Mouse (Mus musculus) layer of hippocampus, adult 8-10 months (tissue): ENCODE measurements around the gene Evi5l. TPM values are rescaled to one million over a fixed set of nuclear protein-coding genes. Genes with fewer than 3 reads are reported as not detected.

Source experiments
- DNase-seq, 2 experiments: peaks; one replicate each; pipeline ENCODE4 v3.0.0; 2022; ENCODE audit warnings: low spot score in 2 of 2
- total RNA-seq, 4 experiments: library from RNA; stranded (reverse); gene quantifications; 2 replicates each; pipeline ENCODE4 v1.2.4; 2022

The Evi5l gene
- total RNA-seq, 4 experiments from 2014 or later: 90.2 to 127 (median 105) TPM

GRCm38 (mm10) chr8:4205246-4206123 lies 39.1 kb downstream of the Evi5l start:
- DNase-seq: no peak

GRCm38 (mm10) chr8:4206182-4207015 lies 40.0 kb downstream of the Evi5l start:
- DNase-seq: peak in 1 of 2 experiments; percentile 38

DNA sequence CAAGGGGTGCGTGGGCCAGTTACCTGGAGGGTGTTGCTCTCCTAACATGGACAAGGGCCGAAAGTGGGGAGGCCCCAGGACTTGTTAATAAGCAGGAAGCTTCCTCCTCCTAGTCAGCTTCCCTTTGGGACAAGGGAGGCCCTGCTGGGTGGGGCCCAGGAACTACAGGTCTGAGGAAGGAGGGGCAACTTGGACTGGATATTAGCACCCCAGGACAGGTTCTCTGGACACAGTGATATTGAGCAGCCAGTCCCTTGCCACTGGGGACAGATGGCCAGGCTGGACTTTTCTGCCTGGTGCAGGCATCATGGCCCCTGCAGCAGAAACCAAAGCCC lies 40.6 kb downstream of the Evi5l start:
- no peak for DNase-seq

GRCm38 (mm10) chr8:4211097-4211496 lies 44.7 kb downstream of the Evi5l start:
- no peak for DNase-seq

DNA sequence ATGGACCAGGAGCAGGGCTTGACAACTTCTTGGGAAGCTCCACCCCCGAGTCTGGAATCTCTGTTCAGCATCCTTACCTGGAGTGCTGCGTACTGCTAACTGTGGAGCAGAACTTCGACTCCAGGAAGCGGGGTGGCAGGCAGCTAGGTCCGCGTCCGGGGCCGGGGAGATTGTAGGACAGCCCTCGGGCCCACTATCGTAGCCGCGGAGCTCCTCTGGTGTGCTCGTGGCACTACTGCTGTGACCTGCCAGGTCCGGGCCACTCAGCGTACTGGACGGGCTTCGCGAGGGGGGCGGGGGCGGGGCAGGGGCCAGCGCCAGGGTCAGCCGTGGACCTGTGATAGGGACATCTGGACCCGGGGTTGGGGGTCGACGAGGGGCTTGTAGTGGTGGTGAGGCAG lies 46.4 kb downstream of the Evi5l start:
- DNase-seq: no peak

- no peak for DNase-seq
Measured at GRCm38 (mm10) chr8:4213210-4214005, 47.0 kb downstream of the Evi5l start.

GRCm38 (mm10) chr8:4214006-4214980 lies 47.9 kb downstream of the Evi5l start:
- DNase-seq: no peak

DNA sequence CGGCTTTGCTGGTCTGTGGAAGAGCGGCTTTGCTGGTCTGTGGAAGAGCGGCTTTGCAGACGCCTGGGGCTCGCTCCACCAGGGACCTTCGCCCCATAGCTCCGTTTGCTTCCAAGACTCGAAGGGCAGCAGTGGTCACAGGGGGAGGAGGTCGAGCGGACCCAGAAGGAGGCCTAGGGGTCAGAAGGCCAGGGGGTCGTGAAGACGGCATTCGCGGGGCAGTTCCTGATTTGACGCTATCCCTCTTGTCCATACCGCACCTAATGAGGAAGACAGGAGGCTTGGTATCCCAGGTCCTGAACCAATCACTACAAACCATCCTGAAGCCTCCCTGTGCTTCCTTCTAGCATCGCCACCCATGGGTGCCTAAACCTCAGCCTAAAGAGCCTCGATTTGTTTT lies 49.9 kb downstream of the Evi5l start:
- DNase-seq: no peak

DNA sequence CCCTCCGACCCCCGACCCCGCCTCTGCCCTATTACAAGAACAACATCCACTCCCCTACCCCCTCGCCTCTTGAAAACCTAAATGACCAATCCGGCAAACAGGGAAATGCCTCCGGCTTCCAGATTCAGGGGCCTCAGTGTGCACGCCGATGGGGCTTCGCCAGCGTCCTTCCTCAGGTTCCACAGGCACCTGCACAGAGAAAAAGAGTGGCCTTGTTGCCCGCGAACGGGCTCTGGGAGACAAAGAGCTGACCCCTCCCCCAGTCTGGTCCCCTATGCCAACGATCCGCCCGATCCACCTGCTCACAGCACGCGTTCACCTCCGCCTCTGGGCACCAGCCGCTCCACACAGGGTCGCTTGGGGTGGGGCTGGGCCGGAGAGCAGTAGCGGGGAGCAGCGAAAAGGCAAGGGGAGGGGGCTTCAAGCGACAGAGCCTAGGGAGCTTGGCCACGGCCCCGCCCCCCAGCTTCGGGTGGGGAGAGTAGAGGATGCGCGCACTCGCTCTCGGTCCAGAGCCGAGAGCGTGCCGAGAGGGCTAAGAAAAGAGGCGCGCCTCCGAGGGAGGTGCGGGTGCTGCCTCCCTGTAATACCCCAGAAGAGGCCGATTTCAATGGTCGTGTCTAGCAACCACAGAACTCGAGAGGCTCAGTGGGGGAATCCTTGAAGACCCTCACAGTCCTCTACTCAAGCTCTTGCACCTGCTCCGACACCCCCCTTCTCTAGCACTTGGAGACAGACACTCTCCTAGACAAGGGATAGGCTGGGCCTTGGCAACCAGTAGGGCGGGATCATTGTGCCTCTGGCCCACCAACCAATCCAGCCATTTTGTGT lies 50.6 kb downstream of the Evi5l start, which contains the start of gene Prr36:
Gene Prr36, minus strand, starts transcription at position 669 of the 831 bp plus-strand sequence.
- DNase-seq: peak; percentile 54 to 57

- DNase-seq: no peak
Measured at GRCm38 (mm10) chr8:4219617-4220016, 53.2 kb downstream of the Evi5l start.

GRCm38 (mm10) chr8:4222059-4222458 lies 55.7 kb downstream of the Evi5l start:
- no peak for DNase-seq

DNA sequence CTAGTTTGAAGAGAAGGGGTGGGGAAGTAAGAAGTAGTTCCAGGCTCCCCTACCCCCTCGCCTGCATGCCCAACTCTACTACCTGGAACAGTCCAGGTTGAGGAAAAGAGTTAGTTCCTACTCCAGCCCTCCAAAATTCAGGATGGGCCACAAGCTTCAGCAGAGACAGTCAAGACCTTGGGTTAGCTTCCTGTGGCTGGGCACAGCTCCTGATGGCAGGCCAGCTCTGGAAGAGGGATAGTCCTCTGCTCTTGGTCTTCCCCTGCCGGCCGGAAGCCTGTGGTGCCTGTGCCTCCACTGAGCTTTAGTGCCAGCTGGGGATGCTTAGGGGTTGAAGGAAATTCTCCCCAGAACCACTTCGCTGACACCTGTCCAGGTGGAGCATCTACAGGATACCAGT lies 60.0 kb downstream of the Evi5l start:
- DNase-seq: no peak

- no peak for DNase-seq
Measured at GRCm38 (mm10) chr8:4226739-4227347, 60.5 kb downstream of the Evi5l start, which contains the start of gene Lrrc8e. Gene Lrrc8e, plus strand, starts transcription at chr8:4226827.

DNA sequence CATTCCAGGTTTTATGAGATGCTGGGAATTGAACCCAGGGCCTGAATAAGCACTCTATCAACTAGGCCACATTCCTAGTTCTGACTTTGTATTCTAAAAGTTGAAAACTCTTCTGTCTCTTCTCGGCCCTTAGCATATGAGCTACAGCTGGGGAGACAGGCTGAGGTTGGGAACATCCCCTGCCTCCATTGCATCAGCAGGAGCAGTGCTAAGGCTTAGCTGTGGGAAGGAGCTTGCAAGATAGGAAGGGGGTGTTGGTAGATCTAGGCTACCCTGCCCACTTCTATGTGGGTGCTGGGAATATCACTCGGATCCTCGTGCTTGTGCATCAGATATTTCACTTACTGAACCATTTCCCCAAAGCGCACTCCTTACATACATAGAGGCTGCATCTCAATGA lies 61.6 kb downstream of the Evi5l start:
- DNase-seq: no peak

DNA sequence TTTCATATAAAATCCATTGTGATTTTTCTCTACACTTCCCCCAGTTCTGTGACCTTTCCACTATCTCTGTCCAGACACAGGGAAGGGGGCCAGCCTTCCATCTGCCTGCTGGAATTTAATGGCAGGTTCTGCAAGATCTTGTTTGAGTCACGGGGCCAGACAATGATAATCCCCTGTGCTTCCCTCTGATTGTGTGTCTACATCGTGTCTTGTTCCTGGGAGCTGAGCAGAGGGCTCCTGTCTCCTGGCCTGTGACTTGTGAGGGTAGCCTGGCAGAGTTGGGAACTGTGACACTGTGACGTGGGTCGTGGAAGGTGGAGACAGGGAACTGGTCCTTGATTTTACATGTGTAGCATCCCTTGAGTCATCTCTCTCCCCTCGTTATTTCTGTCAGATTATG lies 63.4 kb downstream of the Evi5l start:
- no peak for DNase-seq

GRCm38 (mm10) chr8:4230612-4231351 lies 64.4 kb downstream of the Evi5l start:
- no peak for DNase-seq

GRCm38 (mm10) chr8:4237814-4238433 lies 71.6 kb downstream of the Evi5l start:
- DNase-seq: peak in 1 of 2 experiments; percentile 25
